ENCODE assay signal across 9 mouse cellular contexts in the genomic region with DNA sequence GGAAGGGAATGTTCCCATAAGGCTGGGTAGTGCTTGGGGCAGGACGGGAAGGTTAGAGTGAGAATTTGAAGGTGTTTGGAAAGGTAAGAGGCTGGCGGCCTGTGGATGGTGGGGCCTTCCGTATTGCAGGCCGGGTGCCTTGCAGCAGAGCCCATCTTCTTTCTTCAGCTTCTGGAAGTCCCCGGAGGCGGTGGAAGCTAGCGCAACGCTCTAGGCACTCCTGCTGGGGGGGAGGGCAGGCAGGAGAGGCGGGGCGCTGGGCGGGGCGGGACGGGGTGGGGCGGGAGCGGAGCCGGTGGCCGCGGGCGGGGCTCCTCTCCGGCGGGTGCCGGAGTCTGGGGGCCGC. TPM values are rescaled to one million over a fixed set of nuclear protein-coding genes. Genes with fewer than 3 reads are reported as not detected.
DNase-seq lines count a peak whose midpoint lies in the region; ATAC-seq and TF ChIP-seq lines count a peak whose summit lies in the region.
"Had no signal": no experiment of that assay in that cellular context is flagged by ENCODE, and none has a peak within 500 bp of the region (broad histone marks: within the 10 kb centered on the region; RNA-seq: fewer than 3 reads in every experiment).

No protein-coding gene starts in this region.

- no peak for TF ChIP-seq POLR2A in ES-Bruce4 (IDR thresholded peaks at IDR 0.05; ENCODE audit: insufficient read depth, low read length)

- no peak overlapping the region for H3K9ac ChIP-seq in ES-Bruce4 (ENCODE audit: low read depth, poor library complexity, severe bottlenecking)
- H3K9ac ChIP-seq in forebrain, embryonic 16.5 days (replicated peaks; ENCODE audit: low read depth, low read length): peak overlapping the region; percentile 85
- no peak overlapping the region for H3K9ac ChIP-seq in limb, embryonic 12.5 days (replicated peaks)

- peak; percentile 75 for ATAC-seq in forebrain, embryonic 16.5 days
- no peak for ATAC-seq in limb, embryonic 12.5 days (ENCODE audit: insufficient number of reproducible peaks, insufficient read depth, low FRiP score, low TSS enrichment, low read depth)

- no peaks in the 10 kb centered on the region for H3K36me3 ChIP-seq in ES-Bruce4 (ENCODE audit: control insufficient read depth, insufficient read depth, low read length, poor library complexity, severe bottlenecking)
- H3K36me3 ChIP-seq in forebrain, embryonic 16.5 days (ENCODE audit: control insufficient read depth, insufficient read depth): no peaks in the 10 kb centered on the region
- H3K36me3 ChIP-seq in limb, embryonic 12.5 days: no peaks in the 10 kb centered on the region

- H3K9me3 ChIP-seq in ES-Bruce4 (replicated peaks; ENCODE audit: control insufficient read depth, insufficient read depth, low read length, poor library complexity, severe bottlenecking): no peaks in the 10 kb centered on the region
- no peaks in the 10 kb centered on the region for H3K9me3 ChIP-seq in forebrain, embryonic 16.5 days (ENCODE audit: control insufficient read depth, low read length)
- no peaks in the 10 kb centered on the region for H3K9me3 ChIP-seq in limb, embryonic 12.5 days
- H3K9me3 ChIP-seq: megakaryocyte, embryonic 14.5 days had no signal

- H3K4me2 ChIP-seq in forebrain, embryonic 16.5 days (ENCODE audit: low read length): peak overlapping the region; percentile 78
- peak overlapping the region; percentile 76 for H3K4me2 ChIP-seq in limb, embryonic 12.5 days

- no peak for TF ChIP-seq EP300 in ES-Bruce4 (IDR thresholded peaks at IDR 0.05; ENCODE audit: insufficient read depth, low read depth, low read length)

- H3K27me3 ChIP-seq in ES-Bruce4 (ENCODE audit: control insufficient read depth, insufficient read depth, low read length, poor library complexity, severe bottlenecking): no peaks in the 10 kb centered on the region
- H3K27me3 ChIP-seq in forebrain, embryonic 16.5 days (replicated peaks; ENCODE audit: control insufficient read depth, insufficient read depth, low read length): 0 out of 2 replicates have a peak, but pooled peaks cover 3% of the 10 kb centered on the region
- H3K27me3 ChIP-seq in limb, embryonic 12.5 days: peaks cover 30% of the 10 kb centered on the region

- TF ChIP-seq CTCF in ES-Bruce4 (IDR thresholded peaks at IDR 0.05; ENCODE audit: low read depth, low read length): no peak

- DNase-seq in embryo, embryonic 10.5 days (ENCODE audit: low spot score): peak; percentile 23
- DNase-seq in embryo, embryonic 10 days (ENCODE audit: low spot score): no peak
- DNase-seq in right cerebral cortex, postnatal 36 days (ENCODE audit: low spot score in 2 of 2): peak; percentile 51 to 64
- no peak for DNase-seq in T-cell, adult 2 months (ENCODE audit: low spot score)
- DNase-seq in Muller cell, postnatal 12 days (ENCODE audit: inconsistent ontology term): no peak

- no peak overlapping the region for H3K27ac ChIP-seq in ES-Bruce4 (ENCODE audit: insufficient read depth, low read length)
- peak overlapping the region; percentile 75 for H3K27ac ChIP-seq in forebrain, embryonic 16.5 days (ENCODE audit: low read length)
- no peak overlapping the region for H3K27ac ChIP-seq in limb, embryonic 12.5 days

- H3K4me3 ChIP-seq in ES-Bruce4 (ENCODE audit: low read depth, low read length): peak overlapping the region; percentile 31; the same call in 1 of the 2 replicates
- H3K4me3 ChIP-seq in forebrain, embryonic 16.5 days (replicated peaks; ENCODE audit: low read length): peak overlapping the region; percentile 72
- peak overlapping the region; percentile 38 for H3K4me3 ChIP-seq in limb, embryonic 12.5 days (replicated peaks)

- 0% methylated on average over 17 of the region's 23 CpGs for WGBS in forebrain, embryonic 16.5 days
- WGBS in limb, embryonic 12.5 days: 0% methylated on average over 20 of the region's 23 CpGs

- H3K4me1 ChIP-seq in ES-Bruce4 (ENCODE audit: control insufficient read depth, insufficient read depth, low read length): no peaks in the 10 kb centered on the region
- H3K4me1 ChIP-seq in forebrain, embryonic 16.5 days (replicated peaks; ENCODE audit: control insufficient read depth, insufficient read depth, low read length): peaks cover 26% of the 10 kb centered on the region
- peaks cover 5% of the 10 kb centered on the region; the same call in 1 of the 2 replicates for H3K4me1 ChIP-seq in limb, embryonic 12.5 days (replicated peaks)

RNA-seq across cellular contexts. Expression of gene Golga7b, which starts 8.0 kb away (rescaled TPM):
- polyA plus RNA-seq in ES-Bruce4 (2011; ENCODE audit: insufficient read depth, insufficient read length, low read depth, missing spikeins): not detected in 2 replicates
- 29.5 and 41.0 TPM in 2 replicates for polyA plus RNA-seq in forebrain, embryonic 16.5 days (2015; fragmentation: Nextera tagmentation; extraction: Ambion mirVana)
- 0.08 TPM in 1 of 2 replicates, not detected in the other for polyA plus RNA-seq in limb, embryonic 12.5 days (2016; fragmentation: Nextera tagmentation; extraction: Ambion mirVana)

RNA-seq across cellular contexts. Expression of gene Sfrp5, which starts 53.4 kb away (rescaled TPM):
- polyA plus RNA-seq in ES-Bruce4 (2011; ENCODE audit: insufficient read depth, insufficient read length, low read depth, missing spikeins): 0.42 and 0.47 TPM in 2 replicates
- 1.2 and 1.5 TPM in 2 replicates for polyA plus RNA-seq in forebrain, embryonic 16.5 days (2015; fragmentation: Nextera tagmentation; extraction: Ambion mirVana)
- polyA plus RNA-seq in limb, embryonic 12.5 days (2016; fragmentation: Nextera tagmentation; extraction: Ambion mirVana): 0.53 and 0.54 TPM in 2 replicates

Comparison
In these comparisons a context has a peak if more than half of its experiments do, and no peak if none do; other contexts are left out.
1. DNase-seq: peak in embryo, embryonic 10.5 days (single experiment) and right cerebral cortex, postnatal 36 days (2 of 2); none in embryo, embryonic 10 days (single experiment), T-cell, adult 2 months (single experiment) and Muller cell, postnatal 12 days (single experiment).
2. RNA of gene Golga7b, which starts 8.0 kb away (polyA plus RNA-seq): 29.5 to 41.0 TPM in forebrain, embryonic 16.5 days; 0.08 TPM in limb, embryonic 12.5 days and not detected in ES-Bruce4; every median in the first group is over 10 times any median in the second.
3. Peak in every context shown above with its lines, with median percentiles within 50 percentile points of each other: H3K4me3 ChIP-seq.